Mouse (Mus musculus) midbrain, embryonic 10.5 days (tissue): Measurements from ENCODE around the gene Snta1. TPM values are rescaled to one million over a fixed set of nuclear protein-coding genes. Genes with fewer than 3 reads are reported as not detected.

ENCODE experiments used
- DNase-seq: peaks from one replicate; pipeline ENCODE4 v3.0.0-alpha.2; 2017; ENCODE audit warnings: low spot score
- H3K27ac ChIP-seq: fragments of 300-500 bp; sonication (generic); replicated peaks from 2 replicates; pipeline ENCODE4 v1.5.1; 2016; ENCODE audit warnings: mild to moderate bottlenecking
- H3K27me3 ChIP-seq: fragments of 300-500 bp; sonication (generic); 2 replicates; pipeline ENCODE4 v1.6.1; 2016; ENCODE audit warnings: low read depth, mild to moderate bottlenecking; ENCODE audit not compliant: poor library complexity, severe bottlenecking
- H3K36me3 ChIP-seq: fragments of 300-500 bp; sonication (generic); 2 replicates; pipeline ENCODE4 v1.6.1; 2016; ENCODE audit warnings: mild to moderate bottlenecking, moderate library complexity
- H3K4me1 ChIP-seq: fragments of 300-500 bp; sonication (generic); 2 replicates; pipeline ENCODE4 v1.6.1; 2016
- H3K4me3 ChIP-seq: fragments of 300-500 bp; sonication (generic); 2 replicates; pipeline ENCODE4 v1.5.1; 2016; ENCODE audit warnings: mild to moderate bottlenecking, moderate library complexity
- H3K9me3 ChIP-seq: fragments of 300-500 bp; sonication (generic); replicated peaks from 2 replicates; pipeline ENCODE4 v1.6.1; 2016; ENCODE audit warnings: mild to moderate bottlenecking
- WGBS: fragments of 180-500 bp; shearing (Covaris S2); methylation state at CpG from one replicate; pipeline ENCODE4 v1.1.7; 2016; 5-methylcytosine and 5-hydroxymethylcytosine counted together
- polyA plus RNA-seq: library from polyadenylated mRNA; unstranded; fragments of >200 nt; fragmentation: Nextera tagmentation; extraction: Ambion mirVana; gene quantifications from 2 replicates; pipeline ENCODE4 v1.2.1, GENCODE M21; 2016

Gene Snta1
- polyA plus RNA-seq, result 3.0 and 5.1 TPM in 2 replicates

- Histone ChIP-seq H3K27me3 (peaks cover 42% of the 10 kb centered on the region), H3K4me1 (peaks cover 25% of the 10 kb centered on the region), H3K27ac (peak within 1 kb of the TSS; percentile 85), H3K36me3 (no peaks in the 10 kb centered on the region), H3K4me3 (peak within 1 kb of the TSS; percentile 75), H3K9me3 (no peaks in the 10 kb centered on the region)
- peak; percentile 82 for DNase-seq
- 2% methylated on average over 82 of the region's 84 CpGs for WGBS
Measured at GRCm38 (mm10) chr2:154407643-154408445, at the start of gene Snta1. TSS of gene Snta1 (minus strand) at chr2:154408099.

DNA sequence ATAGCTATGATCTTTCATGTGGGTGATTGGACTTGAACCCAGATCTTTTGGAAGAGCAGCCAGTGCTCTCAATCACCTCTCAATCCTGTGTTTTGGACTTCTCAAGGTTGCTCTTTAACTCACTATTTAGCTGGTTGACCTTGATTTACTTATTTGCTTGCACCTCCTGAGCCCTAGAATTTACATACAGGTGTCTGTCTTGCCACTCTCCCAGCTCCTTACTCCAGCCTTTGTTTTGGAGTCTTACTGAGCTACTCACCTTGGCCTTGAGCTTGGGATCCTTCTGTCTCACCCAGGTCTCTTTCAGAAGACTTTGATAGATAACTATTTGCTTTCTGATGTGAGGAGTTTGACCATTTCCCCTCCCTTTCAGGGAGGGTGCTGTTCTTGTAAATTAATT, 48.7 kb upstream of the Snta1 start:
- Histone ChIP-seq H3K27me3 (no peaks in the 10 kb centered on the region), H3K4me3 (no peak overlapping the region)
- DNase-seq, result no peak

DNA sequence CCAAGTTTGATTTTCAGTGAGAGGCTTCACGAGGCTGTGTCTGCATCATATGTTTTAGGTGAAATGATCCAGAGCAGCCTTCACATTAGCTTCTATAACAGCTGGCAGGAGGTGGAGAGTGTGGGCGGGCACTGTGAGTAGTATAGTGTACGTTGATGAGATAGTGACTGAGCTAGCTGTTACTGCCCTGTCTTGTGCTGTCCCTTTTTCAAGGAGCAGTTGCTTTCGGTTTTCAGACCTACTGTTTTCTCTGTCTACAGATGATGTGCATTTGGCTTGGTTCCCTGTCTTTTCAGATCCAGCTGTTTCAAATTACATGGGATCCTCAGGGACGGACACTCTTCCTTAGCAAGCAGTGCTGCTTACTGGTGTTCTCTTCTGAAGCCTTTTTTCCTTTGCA, 47.9 kb upstream of the Snta1 start:
- WGBS, result 84% methylated on average over 5 of the region's 5 CpGs
- DNase-seq, result no peak
- Histone ChIP-seq H3K4me3 (no peak overlapping the region), H3K36me3 (peaks cover 40% of the 10 kb centered on the region), H3K9me3 (no peaks in the 10 kb centered on the region), H3K4me1 (peaks cover 24% of the 10 kb centered on the region), H3K27me3 (no peaks in the 10 kb centered on the region), H3K27ac (0 out of 2 replicates have a peak overlapping the region, but pooled peaks have one; percentile 3)

More for the DNA sequence above, 48.7 kb upstream of the Snta1 start:
- peaks cover 38% of the 10 kb centered on the region for H3K36me3 ChIP-seq
- H3K27ac ChIP-seq, result no peak overlapping the region
- no peaks in the 10 kb centered on the region for H3K9me3 ChIP-seq
- peaks cover 24% of the 10 kb centered on the region for H3K4me1 ChIP-seq

GRCm38 (mm10) chr2:154454605-154455004, 46.7 kb upstream of the Snta1 start:
- Histone ChIP-seq H3K4me3 (no peak overlapping the region), H3K9me3 (no peaks in the 10 kb centered on the region), H3K4me1 (peaks cover 19% of the 10 kb centered on the region), H3K27me3 (no peaks in the 10 kb centered on the region), H3K27ac (no peak overlapping the region; the same call in 1 of the 2 replicates), H3K36me3 (peaks cover 50% of the 10 kb centered on the region)
- 66% methylated on average over 3 of the region's 3 CpGs for WGBS
- DNase-seq, result peak; percentile 18

DNA sequence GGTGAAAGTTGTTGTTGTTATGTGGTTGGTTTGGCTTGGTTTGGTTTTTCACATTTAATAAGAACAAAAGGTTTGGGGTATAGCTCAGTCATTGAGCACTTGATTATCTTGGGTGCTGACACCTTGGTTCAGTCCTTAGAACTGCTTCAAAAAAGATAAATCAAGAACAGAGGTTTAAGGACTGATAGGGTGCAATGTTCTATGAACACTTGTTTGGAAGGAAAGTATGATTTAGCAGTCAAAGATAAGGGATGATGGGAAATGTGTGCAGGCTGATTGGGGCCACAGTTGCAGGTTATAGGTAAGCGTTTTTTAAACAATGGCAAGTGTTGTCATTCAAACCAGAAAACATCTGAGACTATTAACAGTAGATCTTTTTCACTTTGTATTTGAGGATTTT, 46.2 kb upstream of the Snta1 start:
- Histone ChIP-seq H3K9me3 (no peaks in the 10 kb centered on the region), H3K36me3 (peaks cover 55% of the 10 kb centered on the region), H3K4me1 (peaks cover 19% of the 10 kb centered on the region), H3K4me3 (no peak overlapping the region), H3K27me3 (no peaks in the 10 kb centered on the region), H3K27ac (0 out of 2 replicates have a peak overlapping the region, but pooled peaks have one; percentile 6)
- WGBS, result 75% methylated on average over 1 of the region's 1 CpGs
- no peak for DNase-seq

DNA sequence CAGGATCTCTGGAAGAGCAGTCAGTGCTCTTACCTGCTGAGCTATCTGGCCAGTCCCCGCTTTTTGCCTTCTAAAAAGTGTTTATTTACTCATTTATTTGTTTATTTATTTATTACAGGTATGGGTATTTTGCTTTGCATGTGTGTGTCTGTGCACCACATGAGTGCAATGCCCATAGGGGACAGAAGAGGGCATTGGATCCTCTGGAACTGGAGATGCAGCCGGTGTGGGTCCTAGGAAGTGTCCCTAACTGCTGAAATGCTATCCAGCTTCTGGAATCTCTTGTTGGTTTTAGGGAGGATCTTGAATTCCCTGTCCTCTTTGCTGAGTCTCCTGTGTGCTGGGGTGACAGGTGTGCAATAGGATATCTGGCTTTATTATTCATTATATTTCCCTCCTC, 45.1 kb upstream of the Snta1 start:
- Histone ChIP-seq H3K27me3 (no peaks in the 10 kb centered on the region), H3K36me3 (peaks cover 64% of the 10 kb centered on the region)
- WGBS, result 95% methylated on average over 2 of the region's 2 CpGs

GRCm38 (mm10) chr2:154448633-154449032, 40.7 kb upstream of the Snta1 start:
- Histone ChIP-seq H3K4me3 (no peak overlapping the region), H3K36me3 (peaks cover 85% of the 10 kb centered on the region), H3K27me3 (no peaks in the 10 kb centered on the region), H3K9me3 (peaks cover 4% of the 10 kb centered on the region; the same call in 1 of the 2 replicates), H3K27ac (no peak overlapping the region), H3K4me1 (no peaks in the 10 kb centered on the region)
- no peak for DNase-seq

More for the DNA sequence above, 45.1 kb upstream of the Snta1 start:
- peaks cover 19% of the 10 kb centered on the region for H3K4me1 ChIP-seq
- no peaks in the 10 kb centered on the region for H3K9me3 ChIP-seq
- no peak overlapping the region for H3K27ac ChIP-seq
- DNase-seq, result no peak
- H3K4me3 ChIP-seq, result no peak overlapping the region

DNA sequence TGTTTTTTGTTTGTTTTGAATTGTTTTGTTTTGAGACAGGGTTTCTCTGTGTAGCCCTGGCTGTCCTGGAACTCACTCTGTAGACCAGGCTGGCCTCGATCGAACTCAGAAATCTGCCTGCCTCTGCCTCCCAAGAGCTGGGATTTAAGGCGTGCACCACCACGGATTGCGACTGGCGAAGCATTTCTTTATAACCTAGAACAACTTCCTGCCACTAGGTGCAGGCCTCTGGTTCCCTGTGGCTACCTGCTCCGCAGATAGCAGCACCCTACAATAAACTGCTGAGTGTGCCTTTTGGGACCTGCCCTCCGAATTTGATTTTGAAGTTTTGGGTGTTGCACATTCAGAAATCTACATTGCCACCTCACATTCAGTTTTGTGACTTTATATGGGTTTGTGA, 39.9 kb upstream of the Snta1 start:
- peaks cover 6% of the 10 kb centered on the region; the same call in 1 of the 2 replicates for H3K9me3 ChIP-seq
- no peak overlapping the region for H3K27ac ChIP-seq
- DNase-seq, result no peak
- no peak overlapping the region for H3K4me3 ChIP-seq
- WGBS, result 96% methylated on average over 8 of the region's 8 CpGs
- H3K27me3 ChIP-seq, result no peaks in the 10 kb centered on the region
- peaks cover 85% of the 10 kb centered on the region for H3K36me3 ChIP-seq
- H3K4me1 ChIP-seq, result no peaks in the 10 kb centered on the region

GRCm38 (mm10) chr2:154440453-154440852, 32.6 kb upstream of the Snta1 start:
- Histone ChIP-seq H3K36me3 (peaks cover 37% of the 10 kb centered on the region), H3K27me3 (no peaks in the 10 kb centered on the region), H3K9me3 (peaks cover 6% of the 10 kb centered on the region; the same call in 1 of the 2 replicates), H3K4me3 (no peak overlapping the region), H3K4me1 (peaks cover 30% of the 10 kb centered on the region), H3K27ac (no peak overlapping the region)
- no peak for DNase-seq

GRCm38 (mm10) chr2:154437191-154437527, 29.3 kb upstream of the Snta1 start:
- H3K9me3 ChIP-seq, result no peaks in the 10 kb centered on the region
- peaks cover 10% of the 10 kb centered on the region; the same call in 1 of the 2 replicates for H3K36me3 ChIP-seq
- DNase-seq, result no peak
- peak overlapping the region; percentile 98 for H3K4me3 ChIP-seq
- no peaks in the 10 kb centered on the region for H3K27me3 ChIP-seq
- H3K27ac ChIP-seq, result peak overlapping the region; percentile 99
- WGBS, result 26% methylated on average over 7 of the region's 7 CpGs
- H3K4me1 ChIP-seq, result peaks cover 33% of the 10 kb centered on the region

DNA sequence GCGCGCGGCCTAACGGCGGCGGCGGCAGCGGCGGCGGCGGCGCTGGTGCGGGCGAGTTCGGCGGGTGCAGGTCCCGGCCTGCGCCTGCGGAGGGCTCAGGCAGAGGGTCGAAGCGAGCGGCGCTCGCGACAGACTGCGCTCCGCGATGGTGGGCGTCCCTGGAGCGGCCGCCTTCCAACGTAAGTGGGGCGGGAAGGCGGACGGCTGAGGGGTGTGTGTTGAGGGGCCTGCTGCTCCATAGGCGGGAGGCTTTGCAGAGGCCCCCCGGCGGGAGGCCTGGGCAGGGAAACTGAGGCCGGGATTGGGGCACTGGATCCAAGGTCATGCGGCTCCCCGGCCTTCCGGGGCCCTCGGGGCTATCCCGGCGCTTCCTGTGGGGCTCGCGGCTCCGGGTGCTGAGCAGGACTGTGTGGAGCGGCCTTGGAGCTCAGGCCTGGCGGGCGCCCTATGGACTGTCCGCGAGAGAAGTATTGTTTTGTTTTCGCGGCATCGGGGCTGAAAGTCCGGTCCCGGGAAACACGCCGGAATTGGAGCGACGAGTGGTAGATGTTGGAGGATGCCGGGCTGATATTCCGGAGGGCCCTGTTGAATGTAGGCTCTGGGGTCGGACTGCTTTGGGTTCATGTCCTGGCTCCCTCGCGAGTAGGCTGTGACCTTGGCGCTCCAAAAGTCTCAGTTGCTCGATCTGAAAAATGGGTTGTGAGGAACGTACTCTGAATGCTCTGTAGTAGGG, 28.7 kb upstream of the Snta1 start, which contains the start of gene Cbfa2t2:
Gene Cbfa2t2 (plus strand): TSS at position 24 of the 733 bp plus-strand sequence.
- Histone ChIP-seq H3K27ac (peak within 1 kb of the TSS; percentile 99), H3K4me1 (peaks cover 33% of the 10 kb centered on the region), H3K27me3 (no peaks in the 10 kb centered on the region), H3K4me3 (peak within 1 kb of the TSS; percentile 98), H3K9me3 (no peaks in the 10 kb centered on the region), H3K36me3 (peaks cover 6% of the 10 kb centered on the region; the same call in 1 of the 2 replicates)
- under 1% methylated on average over 70 of the region's 70 CpGs for WGBS
- DNase-seq, result peak; percentile 78

GRCm38 (mm10) chr2:154436076-154436457, 28.2 kb upstream of the Snta1 start:
- H3K27me3 ChIP-seq, result no peaks in the 10 kb centered on the region
- H3K4me3 ChIP-seq, result peak overlapping the region; percentile 98
- peak; percentile 98 for DNase-seq
- peaks cover 33% of the 10 kb centered on the region for H3K4me1 ChIP-seq
- WGBS, result under 1% methylated on average over 44 of the region's 44 CpGs
- peaks cover 6% of the 10 kb centered on the region; the same call in 1 of the 2 replicates for H3K36me3 ChIP-seq
- H3K27ac ChIP-seq, result peak overlapping the region; percentile 99
- no peaks in the 10 kb centered on the region for H3K9me3 ChIP-seq

DNA sequence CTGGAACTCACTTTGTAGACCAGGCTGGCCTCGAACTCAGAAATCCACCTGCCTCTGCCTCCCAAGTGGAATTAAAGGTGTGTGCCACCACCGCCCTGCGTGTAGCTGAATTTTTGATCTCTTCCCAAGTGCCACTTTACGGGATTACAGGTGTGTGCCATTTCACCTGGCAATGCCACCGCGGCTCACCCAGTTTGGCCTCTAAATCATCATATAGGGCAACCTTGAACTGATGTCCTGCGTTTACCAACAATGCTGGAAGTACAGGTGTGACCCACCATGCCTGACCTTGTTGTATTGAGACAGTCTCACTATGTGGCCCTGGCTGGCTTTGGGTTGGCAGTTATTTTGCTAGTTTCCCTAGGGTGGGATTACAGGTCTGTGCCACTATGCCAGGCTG, 26.8 kb upstream of the Snta1 start:
- no peak for DNase-seq
- Histone ChIP-seq H3K4me1 (peaks cover 33% of the 10 kb centered on the region), H3K4me3 (no peak overlapping the region), H3K27ac (no peak overlapping the region; the same call in 1 of the 2 replicates), H3K9me3 (no peaks in the 10 kb centered on the region), H3K36me3 (no peaks in the 10 kb centered on the region; the same call in 1 of the 2 replicates), H3K27me3 (no peaks in the 10 kb centered on the region)
- 92% methylated on average over 7 of the region's 7 CpGs for WGBS
